Mouse (Mus musculus): ENCODE data around the gene Lrch2. TPM values are rescaled to one million over a fixed set of nuclear protein-coding genes. Genes with fewer than 3 reads are reported as not detected.
"Not testable (repeated sequence)": the region's sequence is repeated elsewhere in the genome, so short reads cannot be mapped to it uniquely, and the experiment has no call there.

The Lrch2 gene
- not detected in 2 replicates for polyA plus RNA-seq (2012)

- TF ChIP-seq TAL1 (IDR thresholded peaks at IDR 0.05; ENCODE audit: low read length) (no peak), GATA1 (IDR thresholded peaks at IDR 0.05; ENCODE audit: low read length) (no peak)
- Histone ChIP-seq H3K9me3 (ENCODE audit: control insufficient read depth, low read length) (no peaks in the 10 kb centered on the region), H3K4me1 (ENCODE audit: control insufficient read depth) (no peaks in the 10 kb centered on the region), H3K4me3 (replicated peaks) (no peak within 1 kb of the TSS), H3K27me3 (ENCODE audit: control insufficient read depth) (peaks cover 9% of the 10 kb centered on the region), H3K36me3 (ENCODE audit: control insufficient read depth) (no peaks in the 10 kb centered on the region)
Measured at GRCm38 (mm10) chrX:147553421-147554201, at the start of gene Lrch2. Lrch2 (minus strand) TSS chrX:147554081.

- TF ChIP-seq GATA1 (IDR thresholded peaks at IDR 0.05; ENCODE audit: low read length) (no peak), TAL1 (IDR thresholded peaks at IDR 0.05; ENCODE audit: low read length) (no peak)
Measured at GRCm38 (mm10) chrX:147540934-147541870, 12.7 kb downstream of the Lrch2 start.

GRCm38 (mm10) chrX:147538377-147538776, 15.5 kb downstream of the Lrch2 start:
- H3K27me3 ChIP-seq (ENCODE audit: control insufficient read depth): no peaks in the 10 kb centered on the region
- H3K36me3 ChIP-seq (ENCODE audit: control insufficient read depth): no peaks in the 10 kb centered on the region
- TF ChIP-seq GATA1 (IDR thresholded peaks at IDR 0.05; ENCODE audit: low read length) (no peak), TAL1 (IDR thresholded peaks at IDR 0.05; ENCODE audit: low read length) (no peak)
- H3K4me3 ChIP-seq (replicated peaks): no peak overlapping the region
- peaks cover 5% of the 10 kb centered on the region; the same call in 1 of the 2 replicates for H3K9me3 ChIP-seq (ENCODE audit: control insufficient read depth, low read length)
- H3K4me1 ChIP-seq (ENCODE audit: control insufficient read depth): no peaks in the 10 kb centered on the region

More at GRCm38 (mm10) chrX:147540934-147541870, 12.7 kb downstream of the Lrch2 start:
- Histone ChIP-seq H3K9me3 (ENCODE audit: control insufficient read depth, low read length) (peaks cover 5% of the 10 kb centered on the region; the same call in 1 of the 2 replicates), H3K4me1 (ENCODE audit: control insufficient read depth) (no peaks in the 10 kb centered on the region), H3K27me3 (ENCODE audit: control insufficient read depth) (no peaks in the 10 kb centered on the region), H3K36me3 (ENCODE audit: control insufficient read depth) (no peaks in the 10 kb centered on the region), H3K4me3 (replicated peaks) (no peak overlapping the region)

- H3K36me3 ChIP-seq (ENCODE audit: control insufficient read depth); H3K27me3 ChIP-seq (ENCODE audit: control insufficient read depth): not testable (repeated sequence)
Measured at GRCm38 (mm10) chrX:147537117-147537516, 16.8 kb downstream of the Lrch2 start.

GRCm38 (mm10) chrX:147535616-147536015, 18.3 kb downstream of the Lrch2 start:
- Histone ChIP-seq H3K4me1 (ENCODE audit: control insufficient read depth) (no peaks in the 10 kb centered on the region), H3K27me3 (ENCODE audit: control insufficient read depth) (no peaks in the 10 kb centered on the region), H3K9me3 (ENCODE audit: control insufficient read depth, low read length) (no peaks in the 10 kb centered on the region), H3K36me3 (ENCODE audit: control insufficient read depth) (no peaks in the 10 kb centered on the region), H3K4me3 (replicated peaks) (no peak overlapping the region)
- no peak for TF ChIP-seq GATA1 (IDR thresholded peaks at IDR 0.05; ENCODE audit: low read length)
- TF ChIP-seq TAL1 (IDR thresholded peaks at IDR 0.05; ENCODE audit: low read length): no peak

More at GRCm38 (mm10) chrX:147537117-147537516, 16.8 kb downstream of the Lrch2 start:
- H3K9me3 ChIP-seq (ENCODE audit: control insufficient read depth, low read length); H3K4me3 ChIP-seq (replicated peaks); H3K4me1 ChIP-seq (ENCODE audit: control insufficient read depth): not testable (repeated sequence)

GRCm38 (mm10) chrX:147531675-147532074, 22.2 kb downstream of the Lrch2 start:
- no peaks in the 10 kb centered on the region for H3K4me1 ChIP-seq (ENCODE audit: control insufficient read depth)
- TF ChIP-seq TAL1 (IDR thresholded peaks at IDR 0.05; ENCODE audit: low read length) (no peak), GATA1 (IDR thresholded peaks at IDR 0.05; ENCODE audit: low read length) (no peak)
- H3K36me3 ChIP-seq (ENCODE audit: control insufficient read depth): no peaks in the 10 kb centered on the region
- no peaks in the 10 kb centered on the region for H3K27me3 ChIP-seq (ENCODE audit: control insufficient read depth)
- H3K9me3 ChIP-seq (ENCODE audit: control insufficient read depth, low read length): no peaks in the 10 kb centered on the region
- no peak overlapping the region for H3K4me3 ChIP-seq (replicated peaks)

- Histone ChIP-seq H3K9me3 (ENCODE audit: control insufficient read depth, low read length) (no peaks in the 10 kb centered on the region), H3K4me1 (ENCODE audit: control insufficient read depth) (no peaks in the 10 kb centered on the region), H3K4me3 (replicated peaks) (no peak overlapping the region), H3K27me3 (ENCODE audit: control insufficient read depth) (no peaks in the 10 kb centered on the region), H3K36me3 (ENCODE audit: control insufficient read depth) (no peaks in the 10 kb centered on the region)
- TF ChIP-seq GATA1 (IDR thresholded peaks at IDR 0.05; ENCODE audit: low read length): no peak
Measured at GRCm38 (mm10) chrX:147527646-147528172, 26.2 kb downstream of the Lrch2 start.

- no peak for TF ChIP-seq TAL1 (IDR thresholded peaks at IDR 0.05; ENCODE audit: low read length)
- TF ChIP-seq GATA1 (IDR thresholded peaks at IDR 0.05; ENCODE audit: low read length): no peak
- Histone ChIP-seq H3K4me3 (replicated peaks) (no peak overlapping the region), H3K36me3 (ENCODE audit: control insufficient read depth) (no peaks in the 10 kb centered on the region), H3K9me3 (ENCODE audit: control insufficient read depth, low read length) (no peaks in the 10 kb centered on the region), H3K27me3 (ENCODE audit: control insufficient read depth) (no peaks in the 10 kb centered on the region), H3K4me1 (ENCODE audit: control insufficient read depth) (no peaks in the 10 kb centered on the region)
Measured at GRCm38 (mm10) chrX:147489551-147489950, 64.3 kb downstream of the Lrch2 start.

GRCm38 (mm10) chrX:147453610-147454009, 100.3 kb downstream of the Lrch2 start, which contains the start of gene Vmn1r239-ps:
Vmn1r239-ps (minus strand) TSS chrX:147453710.
- not testable (repeated sequence) for H3K4me1 ChIP-seq (ENCODE audit: control insufficient read depth); H3K36me3 ChIP-seq (ENCODE audit: control insufficient read depth); H3K4me3 ChIP-seq (replicated peaks); H3K27me3 ChIP-seq (ENCODE audit: control insufficient read depth); H3K9me3 ChIP-seq (ENCODE audit: control insufficient read depth, low read length)
